ENCODE assay signal across 30 mouse cellular contexts in the genomic region with DNA sequence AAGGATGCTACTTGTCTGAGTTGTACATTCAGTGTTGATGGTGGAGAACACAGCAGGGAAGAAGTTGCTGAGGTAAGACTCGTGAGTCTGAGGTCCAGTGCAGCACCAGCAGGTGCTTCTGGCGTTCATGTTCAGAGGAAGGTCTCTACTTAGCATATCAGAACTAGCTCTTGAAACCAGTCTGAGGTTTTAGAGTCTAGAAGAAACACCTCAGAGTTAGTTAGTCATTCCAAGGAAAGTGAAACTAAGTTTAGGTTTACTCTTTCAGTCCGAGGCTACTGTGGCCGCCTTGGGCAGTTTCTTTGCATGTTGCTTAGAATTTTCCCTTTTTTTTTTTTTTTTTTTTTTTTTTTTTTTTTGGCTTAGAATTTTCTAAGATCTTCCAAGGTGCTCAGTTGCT. TPM values are rescaled to one million over a fixed set of nuclear protein-coding genes. Genes with fewer than 3 reads are reported as not detected.
DNase-seq lines count a peak whose midpoint lies in the region; ATAC-seq and TF ChIP-seq lines count a peak whose summit lies in the region.
"Had no signal": no experiment of that assay in that cellular context is flagged by ENCODE, and none has a peak within 500 bp of the region (broad histone marks: within the 10 kb centered on the region; RNA-seq: fewer than 3 reads in every experiment).

No protein-coding gene starts in this region.

- no peak for DNase-seq in heart, adult 2 months
- DNase-seq in heart, adult 8-10 months (ENCODE audit: low spot score), result no peak
- DNase-seq in 416B (ENCODE audit: low read depth), result peak; percentile 46
- peak; percentile 79 for DNase-seq in CH12.LX (ENCODE audit: extremely low read depth)
- DNase-seq in ovary, postnatal 10 days (ENCODE audit: low spot score), result no peak
- no peak for DNase-seq in lung, postnatal 4 days
- DNase-seq: adrenal gland, postnatal 10 days; cerebellum, adult 8-10 months; cerebellum, postnatal 36 days; embryo, embryonic 11 days; gastrocnemius, postnatal 10 days; heart, adult 18-20 months; heart, postnatal 14 days; kidney, postnatal 25 days; liver; retina, postnatal 1 day; right cerebral cortex, postnatal 14 days; thymus, postnatal 4 days had no signal

- TF ChIP-seq POLR2A in heart, adult 2 months (IDR thresholded peaks at IDR 0.05; ENCODE audit: insufficient read depth, low read depth, low read length), result no peak
- no peak for TF ChIP-seq POLR2A in CH12.LX (IDR thresholded peaks at IDR 0.05; ENCODE audit: low read depth, low read length)

- no peak overlapping the region; the same call in 1 of the 2 replicates for H3K9ac ChIP-seq in heart, adult 2 months (ENCODE audit: low read depth, low read length)
- no peak overlapping the region for H3K9ac ChIP-seq in CH12.LX (ENCODE audit: insufficient read depth, low read depth)
- H3K9ac ChIP-seq: embryonic facial prominence, embryonic 12.5 days; forebrain, embryonic 15.5 days; kidney, embryonic 15.5 days; liver, embryonic 15.5 days; lung, embryonic 15.5 days; midbrain, embryonic 13.5 days; neural tube, embryonic 13.5 days had no signal

- no peak for TF ChIP-seq CTCF in heart, adult 2 months (IDR thresholded peaks at IDR 0.05)
- TF ChIP-seq CTCF in CH12.LX (conservative IDR thresholded peaks at IDR 0.05 in 1 of 2, IDR thresholded peaks at IDR 0.05 in 1 of 2; ENCODE audit: low read depth in 2 of 2, low read length in 2 of 2), result no peak

- no peak for TF ChIP-seq EP300 in heart, adult 2 months (IDR thresholded peaks at IDR 0.05; ENCODE audit: insufficient read depth, low read depth, low read length)
- peak; percentile 88 for TF ChIP-seq EP300 in CH12.LX (IDR thresholded peaks at IDR 0.05; ENCODE audit: low read length)

- peaks cover 27% of the 10 kb centered on the region for H3K36me3 ChIP-seq in heart, adult 2 months (ENCODE audit: control insufficient read depth, insufficient read depth, low read length)
- peaks cover 12 to 63% of the 10 kb centered on the region in 2 experiments for H3K36me3 ChIP-seq in CH12.LX (replicated peaks in 1 of 2; ENCODE audit: control insufficient read depth in 1 of 2, insufficient read depth in 1 of 2, low read length in 1 of 2)

- 49% methylated on average over 4 of the region's 4 CpGs for WGBS in heart, adult 2 months

- ATAC-seq in granulocyte monocyte progenitor cell, adult 5-6 weeks (replicated peaks; ENCODE audit: poor library complexity, severe bottlenecking), result peak; percentile 44; the same call in 1 of the 2 replicates
- ATAC-seq: forebrain, embryonic 15.5 days; hindbrain, embryonic 16.5 days; intestine, postnatal 0 days; midbrain, embryonic 13.5 days had no signal

- peaks cover 3% of the 10 kb centered on the region for H3K4me1 ChIP-seq in heart, adult 2 months (ENCODE audit: control insufficient read depth, insufficient read depth, low read length)
- peaks cover 0 to 21% of the 10 kb centered on the region in 2 experiments; a peak in 2 of 4 replicates for H3K4me1 ChIP-seq in CH12.LX (ENCODE audit: control insufficient read depth in 1 of 2, insufficient read depth in 2 of 2)
- H3K4me1 ChIP-seq: embryonic facial prominence, embryonic 12.5 days; forebrain, embryonic 15.5 days; hindbrain, embryonic 10.5 days; kidney, embryonic 15.5 days; lung, embryonic 15.5 days; midbrain, embryonic 13.5 days; neural tube, embryonic 13.5 days had no signal

- H3K79me2 ChIP-seq in heart, adult 2 months (replicated peaks; ENCODE audit: control insufficient read depth, insufficient read depth, low read length), result peaks cover 4% of the 10 kb centered on the region
- H3K79me2 ChIP-seq in CH12.LX (replicated peaks; ENCODE audit: control insufficient read depth, extremely low read depth, insufficient read depth, poor library complexity, severe bottlenecking), result no peaks in the 10 kb centered on the region

- peak overlapping the region; percentile 31; the same call in 1 of the 2 replicates for H3K4me2 ChIP-seq in CH12.LX (ENCODE audit: insufficient read depth, low read depth, poor library complexity, severe bottlenecking)
- H3K4me2 ChIP-seq: embryonic facial prominence, embryonic 12.5 days; forebrain, embryonic 15.5 days; kidney, embryonic 15.5 days; liver, embryonic 15.5 days; lung, embryonic 15.5 days; midbrain, embryonic 13.5 days; neural tube, embryonic 13.5 days had no signal

- no peak overlapping the region for H3K4me3 ChIP-seq in heart, adult 2 months
- H3K4me3 ChIP-seq in CH12.LX (replicated peaks in 1 of 3; ENCODE audit: low read depth in 2 of 3, low read length in 2 of 3, poor library complexity in 1 of 3), result no peak overlapping the region
- H3K4me3 ChIP-seq: embryonic facial prominence, embryonic 12.5 days; forebrain, embryonic 15.5 days; hindbrain, embryonic 10.5 days; kidney, embryonic 15.5 days; liver, embryonic 15.5 days; lung, embryonic 15.5 days; midbrain, embryonic 13.5 days; neural tube, embryonic 13.5 days had no signal

- intact Hi-C loops in heart, adult 2 months (cut with DNase I), result no loop called here

- in situ Hi-C loops in CH12.LX (cut with MboI; ENCODE audit: low pct_ligation_motif_present, low pct_unique_long_range_greater_than_20kb, low sequenced_read_pairs), result loop anchor here (10.0 kb wide), 1 partner anchor 214 kb away; no protein-coding TSS in a partner anchor

- H3K27me3 ChIP-seq in heart, adult 2 months (ENCODE audit: control insufficient read depth, insufficient read depth, low read length), result no peaks in the 10 kb centered on the region
- no peaks in the 10 kb centered on the region for H3K27me3 ChIP-seq in CH12.LX (replicated peaks)
- H3K27me3 ChIP-seq: embryonic facial prominence, embryonic 12.5 days; forebrain, embryonic 15.5 days; kidney, embryonic 15.5 days; liver, embryonic 15.5 days; lung, embryonic 15.5 days; midbrain, embryonic 13.5 days; neural tube, embryonic 13.5 days had no signal

- TF ChIP-seq RAD21 in CH12.LX (IDR thresholded peaks at IDR 0.05; ENCODE audit: low read depth, low read length), result no peak

- H3K27ac ChIP-seq in heart, adult 2 months, result peak overlapping the region; percentile 8; the same call in 1 of the 2 replicates
- no peak overlapping the region for H3K27ac ChIP-seq in CH12.LX (ENCODE audit: insufficient read depth, low read depth)
- H3K27ac ChIP-seq: embryonic facial prominence, embryonic 12.5 days; forebrain, embryonic 15.5 days; hindbrain, embryonic 10.5 days; kidney, embryonic 15.5 days; liver, embryonic 15.5 days; lung, embryonic 15.5 days; macrophage; midbrain, embryonic 13.5 days; neural tube, embryonic 13.5 days had no signal

- dilution Hi-C loops in CH12.LX (cut with MboI; ENCODE audit: extremely low pct_ligation_motif_present, extremely low pct_unique_long_range_greater_than_20kb, low sequenced_read_pairs), result no loop called here

- H3K9me3 ChIP-seq in CH12.LX (replicated peaks; ENCODE audit: low read length), result no peaks in the 10 kb centered on the region
- H3K9me3 ChIP-seq: embryonic facial prominence, embryonic 12.5 days; forebrain, embryonic 15.5 days; hindbrain, embryonic 10.5 days; kidney, embryonic 15.5 days; liver, embryonic 15.5 days; lung, embryonic 15.5 days; midbrain, embryonic 13.5 days; neural tube, embryonic 13.5 days had no signal

TF ChIP-seq in CH12.LX, 34 proteins besides CTCF, POLR2A, EP300 and RAD21 (continues in another document):
- peak; percentile 71 for TF ChIP-seq JUN (IDR thresholded peaks at IDR 0.05; ENCODE audit: insufficient read depth, low read depth, low read length)
- TF ChIP-seq PAX5 (IDR thresholded peaks at IDR 0.05; ENCODE audit: low read length), result no peak
- TF ChIP-seq ETS1 (conservative IDR thresholded peaks at IDR 0.05; ENCODE audit: low read depth, low read length), result peak; percentile 79
- peak; percentile 99 for TF ChIP-seq BHLHE40 (IDR thresholded peaks at IDR 0.05; ENCODE audit: low read depth, low read length)
- TF ChIP-seq MAFK (IDR thresholded peaks at IDR 0.05; ENCODE audit: insufficient replicate concordance, low read length), result peak; percentile 93
- no peak for TF ChIP-seq CHD1 (IDR thresholded peaks at IDR 0.05; ENCODE audit: low read depth, low read length)
- TF ChIP-seq KAT2A (IDR thresholded peaks at IDR 0.05; ENCODE audit: insufficient replicate concordance, low read length), result no peak
- 0 out of 2 replicates have a peak, but pooled peaks have one; percentile 19 for TF ChIP-seq NRF1 (IDR thresholded peaks at IDR 0.05; ENCODE audit: low read depth, low read length)
- peak; percentile 93 for TF ChIP-seq IRF4 (IDR thresholded peaks at IDR 0.05; ENCODE audit: low read depth, low read length)
- TF ChIP-seq ELF1 (IDR thresholded peaks at IDR 0.05; ENCODE audit: low read depth, low read length), result peak; percentile 44; the same call in 1 of the 2 replicates
- peak; percentile 56; the same call in 1 of the 2 replicates for TF ChIP-seq MAX (IDR thresholded peaks at IDR 0.05; ENCODE audit: low read length)
- peak; percentile 48; the same call in 1 of the 2 replicates for TF ChIP-seq MXI1 (IDR thresholded peaks at IDR 0.05; ENCODE audit: low read depth, low read length)
- peak; percentile 77 for TF ChIP-seq SIN3A (IDR thresholded peaks at IDR 0.05; ENCODE audit: low read length)
- no peak for TF ChIP-seq ZMIZ1 (IDR thresholded peaks at IDR 0.05; ENCODE audit: low read depth, low read length)
- TF ChIP-seq MYC (IDR thresholded peaks at IDR 0.05; ENCODE audit: low read depth, low read length), result peak; percentile 81; the same call in 1 of the 2 replicates
- TF ChIP-seq MAZ (IDR thresholded peaks at IDR 0.05; ENCODE audit: low read depth, low read length), result 0 out of 2 replicates have a peak, but pooled peaks have one; percentile 52
- 0 out of 2 replicates have a peak, but pooled peaks have one; percentile 29 for TF ChIP-seq HCFC1 (IDR thresholded peaks at IDR 0.05; ENCODE audit: low read depth, low read length)
- no peak; the same call in 1 of the 2 replicates for TF ChIP-seq CHD2 (IDR thresholded peaks at IDR 0.05; ENCODE audit: low read length)
- TF ChIP-seq ZNF384 (IDR thresholded peaks at IDR 0.05; ENCODE audit: low read depth, low read length), result peak; percentile 99
- peak; percentile 62 for TF ChIP-seq TCF12 (IDR thresholded peaks at IDR 0.05; ENCODE audit: low read depth, low read length)
- peak; percentile 96 for TF ChIP-seq RCOR1 (conservative IDR thresholded peaks at IDR 0.05; ENCODE audit: low read depth, low read length)
- TF ChIP-seq JUND (conservative IDR thresholded peaks at IDR 0.05; ENCODE audit: low read depth, low read length), result peak; percentile 80; the same call in 1 of the 2 replicates
- TF ChIP-seq MEF2A (IDR thresholded peaks at IDR 0.05; ENCODE audit: borderline replicate concordance, low read depth, low read length), result peak; percentile 91

RNA-seq across cellular contexts. Expression of gene Nedd4, which starts 16.6 kb away (rescaled TPM):
- total RNA-seq in heart, adult 2 months (2021), result 100 to 1,000 TPM; 317 to 357 TPM
- polyA plus RNA-seq in heart, adult 2 months (2012; rRNA removed), result 129 and 289 TPM in 2 replicates
- total RNA-seq in heart, adult 8-10 months (2022), result 100 to 1,000 TPM; 344 to 366 (median 354) TPM
- total RNA-seq in CH12.LX (2012; rRNA removed), result 56.9 and 65.0 TPM in 2 replicates
- total RNA-seq in CH12.LX (2014; rRNA removed), result 189 and 206 TPM in 2 replicates
- polyA plus RNA-seq in CH12.LX (2012; ENCODE audit: insufficient read length, low read depth), result 196 and 211 TPM in 2 replicates
- total RNA-seq in granulocyte monocyte progenitor cell, adult 5-6 weeks (2014; fragmentation: Nextera tagmentation), result 118 and 129 TPM in 2 replicates
- total RNA-seq in granulocyte monocyte progenitor cell, adult 5-6 weeks (2017), result 154 and 167 TPM in 2 replicates

Comparison
In these comparisons a context has a peak if more than half of its experiments do, and no peak if none do; other contexts are left out.
1. DNase-seq: peak in 416B (single experiment) and CH12.LX (single experiment); none in heart, adult 2 months (0 of 2), heart, adult 8-10 months (single experiment), ovary, postnatal 10 days (single experiment) and lung, postnatal 4 days (0 of 2).